Mouse (Mus musculus) liver, embryonic 16.5 days (tissue): ENCODE results near the gene Gm14151. TPM values are rescaled to one million over a fixed set of nuclear protein-coding genes. Genes with fewer than 3 reads are reported as not detected.
"Not testable (repeated sequence)": the region's sequence is repeated elsewhere in the genome, so short reads cannot be mapped to it uniquely, and the experiment has no call there.

ENCODE experiments used
- ATAC-seq: fragments of 200-750 bp; cut with Nextera tagmentation; 2 replicates; pipeline ENCODE4 v1.8.0; 2017; ENCODE audit warnings: low read depth, mild to moderate bottlenecking, moderate number of reproducible peaks, moderate library complexity
- H3K27ac ChIP-seq: fragments of 300-500 bp; sonication (generic); 2 replicates; pipeline ENCODE4 v1.5.1; 2014; ENCODE audit warnings: mild to moderate bottlenecking, low read length
- H3K27me3 ChIP-seq: fragments of 300-500 bp; sonication (generic); 2 replicates; pipeline ENCODE4 v1.6.1; 2014; ENCODE audit warnings: low read depth, low read length, mixed read lengths; ENCODE audit not compliant: control insufficient read depth, insufficient read depth
- H3K36me3 ChIP-seq: fragments of 300-500 bp; sonication (generic); 2 replicates; pipeline ENCODE4 v1.6.1; 2014; ENCODE audit warnings: mild to moderate bottlenecking; ENCODE audit not compliant: control insufficient read depth, insufficient read depth
- H3K4me1 ChIP-seq: fragments of 300-500 bp; sonication (generic); 2 replicates; pipeline ENCODE4 v1.6.1; 2014; ENCODE audit warnings: low read depth, low read length, mixed read lengths; ENCODE audit not compliant: control insufficient read depth
- H3K4me2 ChIP-seq: fragments of 300-500 bp; sonication (generic); 2 replicates; pipeline ENCODE4 v1.6.1; 2014; ENCODE audit warnings: low read depth, low read length, mixed read lengths
- H3K4me3 ChIP-seq: fragments of 300-500 bp; sonication (generic); 2 replicates; pipeline ENCODE4 v1.5.1; 2014; ENCODE audit warnings: low read depth, mild to moderate bottlenecking, low read length
- H3K9ac ChIP-seq: fragments of 300-500 bp; sonication (generic); 2 replicates; pipeline ENCODE4 v1.6.1; 2014; ENCODE audit warnings: low read depth, low read length
- H3K9me3 ChIP-seq: fragments of 300-500 bp; sonication (generic); replicated peaks from 2 replicates; pipeline ENCODE4 v1.6.1; 2016; ENCODE audit warnings: low read length; ENCODE audit not compliant: control insufficient read depth
- WGBS: fragments of 180-500 bp; shearing (Covaris S2); extraction: QIAGEN DNeasy Blood & Tissue Kit; methylation state at CpG from one replicate; pipeline ENCODE4 v1.1.7; 2014; ENCODE audit not compliant: insufficient replicate concordance; 5-methylcytosine and 5-hydroxymethylcytosine counted together
- polyA plus RNA-seq: library from polyadenylated mRNA; unstranded; fragments of >200 nt; fragmentation: Nextera tagmentation; extraction: Ambion mirVana; gene quantifications from 2 replicates; pipeline ENCODE4 v1.2.1, GENCODE M21; 2015

Gene Gm14151
- polyA plus RNA-seq, result not detected in 2 replicates

DNA sequence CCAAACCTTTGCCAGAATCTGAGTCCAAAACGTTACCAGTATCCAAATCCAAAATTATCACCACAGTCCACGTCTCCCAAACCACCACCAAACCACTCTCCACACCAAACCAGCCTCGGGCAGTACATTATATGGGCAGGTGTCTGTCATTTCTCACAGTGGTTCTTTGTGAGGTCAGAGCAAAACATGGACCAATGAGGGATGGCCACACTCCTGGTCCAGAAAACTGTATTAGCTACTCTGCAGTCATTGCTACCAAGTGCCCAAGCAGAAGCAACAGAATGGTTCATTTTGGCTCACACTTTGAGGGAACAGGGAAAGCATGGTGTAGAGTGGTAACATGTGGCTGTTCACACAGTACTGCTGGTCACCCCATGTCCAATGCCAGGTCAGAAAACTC lies at the start of gene Gm14151:
Gene Gm14151, minus strand, starts transcription at position 101 of the 400 bp plus-strand sequence.
- not testable (repeated sequence) for H3K36me3 ChIP-seq, H3K27ac ChIP-seq, H3K9me3 ChIP-seq, ATAC-seq, H3K4me2 ChIP-seq, H3K4me1 ChIP-seq, H3K9ac ChIP-seq, H3K27me3 ChIP-seq, H3K4me3 ChIP-seq
- no CpG with 5 or more reads among the region's 3 CpGs for WGBS

GRCm38 (mm10) chr2:151097945-151098344 lies 5.8 kb upstream of the Gm14151 start, which contains the start of gene Gm14147:
Gene Gm14147 (plus strand): TSS chr2:151098245.
- WGBS, result no CpG with 5 or more reads among the region's 3 CpGs
- not testable (repeated sequence) for H3K4me1 ChIP-seq, ATAC-seq

DNA sequence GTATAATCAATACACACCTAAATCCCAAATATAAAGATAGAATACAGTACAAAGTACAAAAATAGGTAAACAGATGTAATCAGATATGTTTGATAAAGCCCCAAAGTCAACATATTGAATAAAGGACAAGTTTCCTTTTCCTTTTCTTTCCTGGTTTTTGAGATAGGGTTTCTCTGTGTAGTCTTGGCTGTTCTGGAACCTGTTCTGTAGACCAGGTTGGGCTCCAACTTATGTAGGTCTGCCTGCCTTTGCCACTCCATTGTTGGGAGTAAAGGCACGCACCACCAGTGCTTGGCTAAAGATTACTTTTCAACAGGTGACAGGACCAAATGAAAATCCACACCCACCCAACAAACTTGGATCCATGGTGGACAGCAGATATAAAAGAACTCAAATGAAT lies 35.5 kb downstream of the Gm14151 start:
- Histone ChIP-seq H3K9ac (no peak overlapping the region), H3K4me2 (no peak overlapping the region), H3K4me3 (no peak overlapping the region), H3K4me1 (no peaks in the 10 kb centered on the region), H3K36me3 (no peaks in the 10 kb centered on the region), H3K9me3 (no peaks in the 10 kb centered on the region), H3K27ac (no peak overlapping the region), H3K27me3 (no peaks in the 10 kb centered on the region)
- 79% methylated on average over 1 of the region's 1 CpGs for WGBS
- ATAC-seq, result no peak

More at GRCm38 (mm10) chr2:151097945-151098344, 5.8 kb upstream of the Gm14151 start, which contains the start of gene Gm14147:
- H3K9ac ChIP-seq, H3K9me3 ChIP-seq, H3K4me2 ChIP-seq, H3K27me3 ChIP-seq, H3K36me3 ChIP-seq, H3K4me3 ChIP-seq, H3K27ac ChIP-seq: not testable (repeated sequence)

DNA sequence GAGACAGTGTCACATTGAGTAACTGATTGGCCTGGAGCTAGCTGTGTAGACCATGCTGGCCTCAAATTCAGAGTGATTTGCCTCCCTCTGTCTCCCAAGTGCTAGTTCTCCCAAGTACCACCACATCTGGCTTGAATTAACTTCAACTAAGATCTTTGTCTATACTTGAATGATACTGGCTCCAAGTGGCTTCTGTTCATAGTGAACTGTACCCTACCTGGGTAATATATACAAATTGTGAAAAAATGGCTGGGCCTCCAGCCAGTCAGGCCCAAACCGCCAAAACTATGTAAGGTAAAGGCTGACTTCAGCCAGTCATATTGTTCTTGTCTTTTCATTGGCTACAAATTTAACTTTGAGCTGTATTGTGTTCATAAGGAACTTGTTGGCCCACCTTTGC lies 51.7 kb downstream of the Gm14151 start:
- H3K4me3 ChIP-seq, result no peak overlapping the region

GRCm38 (mm10) chr2:151039726-151040125 lies 52.4 kb downstream of the Gm14151 start:
- H3K27me3 ChIP-seq, result no peaks in the 10 kb centered on the region
- H3K27ac ChIP-seq, result peak overlapping the region; percentile 69
- peaks cover 18% of the 10 kb centered on the region for H3K4me1 ChIP-seq
- H3K9me3 ChIP-seq, result no peaks in the 10 kb centered on the region
- peak overlapping the region; percentile 99 for H3K4me3 ChIP-seq
- H3K4me2 ChIP-seq, result peak overlapping the region; percentile 74
- H3K9ac ChIP-seq, result peak overlapping the region; percentile 99
- 26% methylated on average over 8 of the region's 8 CpGs for WGBS
- no peaks in the 10 kb centered on the region for H3K36me3 ChIP-seq
- no peak for ATAC-seq

More for the DNA sequence above, 51.7 kb downstream of the Gm14151 start:
- H3K9me3 ChIP-seq, result no peaks in the 10 kb centered on the region
- no peak overlapping the region for H3K27ac ChIP-seq
- no peaks in the 10 kb centered on the region for H3K36me3 ChIP-seq
- WGBS, result 73% methylated on average over 1 of the region's 1 CpGs
- no peak for ATAC-seq
- peaks cover 14% of the 10 kb centered on the region for H3K4me1 ChIP-seq
- peak overlapping the region; percentile 74 for H3K4me2 ChIP-seq
- no peaks in the 10 kb centered on the region for H3K27me3 ChIP-seq
- no peak overlapping the region for H3K9ac ChIP-seq

DNA sequence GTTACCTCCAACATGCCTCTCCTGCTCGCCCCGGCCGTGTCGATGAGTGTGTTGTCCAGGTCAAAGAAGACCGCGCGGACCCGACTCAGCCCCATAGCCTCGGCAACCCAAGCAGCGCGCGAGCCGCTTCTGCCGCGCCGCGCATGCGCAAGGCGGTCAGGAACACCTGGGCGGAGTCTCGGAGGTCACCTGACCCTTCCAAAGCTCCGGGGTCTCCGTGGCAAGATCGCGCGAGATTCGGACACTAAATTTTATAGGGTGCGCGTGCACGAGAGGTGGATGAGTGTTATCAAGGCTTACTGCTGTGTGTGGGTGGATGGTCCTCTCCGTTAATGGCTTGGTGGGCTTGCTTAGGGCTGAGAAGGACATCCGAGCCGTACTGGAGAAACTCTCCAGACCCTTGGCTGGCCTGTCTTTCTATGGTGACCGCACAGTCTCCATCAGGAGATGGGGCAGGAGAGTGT lies 52.9 kb downstream of the Gm14151 start, which contains the start of the genes Ninl and Nanp:
Gene Ninl, minus strand, starts transcription at position 151 of the 464 bp plus-strand sequence.
Gene Nanp, minus strand, starts transcription at position 167 of the 464 bp plus-strand sequence.
- Histone ChIP-seq H3K4me2 (peak within 1 kb of the TSS; percentile 75), H3K27me3 (no peaks in the 10 kb centered on the region), H3K36me3 (no peaks in the 10 kb centered on the region), H3K4me1 (peaks cover 22% of the 10 kb centered on the region), H3K9ac (peak within 1 kb of the TSS; percentile 99), H3K9me3 (no peaks in the 10 kb centered on the region), H3K27ac (peak within 1 kb of the TSS; percentile 99), H3K4me3 (peak within 1 kb of the TSS; percentile 99)
- ATAC-seq, result peak; percentile 84
- WGBS, result under 1% methylated on average over 31 of the region's 34 CpGs

GRCm38 (mm10) chr2:151038811-151039222 lies 53.3 kb downstream of the Gm14151 start:
- Histone ChIP-seq H3K27me3 (no peaks in the 10 kb centered on the region), H3K4me3 (peak overlapping the region; percentile 99), H3K27ac (peak overlapping the region; percentile 99), H3K9me3 (no peaks in the 10 kb centered on the region), H3K9ac (peak overlapping the region; percentile 99), H3K4me1 (peaks cover 25% of the 10 kb centered on the region), H3K36me3 (no peaks in the 10 kb centered on the region), H3K4me2 (peak overlapping the region; percentile 75)
- WGBS, result under 1% methylated on average over 30 of the region's 30 CpGs
- peak; percentile 23 for ATAC-seq

GRCm38 (mm10) chr2:151037876-151038552 lies 54.1 kb downstream of the Gm14151 start:
- H3K4me1 ChIP-seq, result peaks cover 27% of the 10 kb centered on the region
- peak overlapping the region; percentile 75 for H3K4me2 ChIP-seq
- peak overlapping the region; percentile 99 for H3K9ac ChIP-seq
- H3K27ac ChIP-seq, result peak overlapping the region; percentile 99
- ATAC-seq, result peak; percentile 80
- H3K4me3 ChIP-seq, result peak overlapping the region; percentile 99
- H3K27me3 ChIP-seq, result no peaks in the 10 kb centered on the region
- H3K9me3 ChIP-seq, result no peaks in the 10 kb centered on the region
- H3K36me3 ChIP-seq, result peaks cover 3% of the 10 kb centered on the region; the same call in 1 of the 2 replicates
- WGBS, result 16% methylated on average over 18 of the region's 18 CpGs

- peak overlapping the region; percentile 99 for H3K9ac ChIP-seq
- peak overlapping the region; percentile 99 for H3K4me3 ChIP-seq
- ATAC-seq, result peak; percentile 31
Observed at GRCm38 (mm10) chr2:151037292-151037691, 54.9 kb downstream of the Gm14151 start.

More at GRCm38 (mm10) chr2:151037292-151037691, 54.9 kb downstream of the Gm14151 start:
- Histone ChIP-seq H3K36me3 (peaks cover 3% of the 10 kb centered on the region; the same call in 1 of the 2 replicates), H3K4me2 (peak overlapping the region; percentile 75), H3K27me3 (no peaks in the 10 kb centered on the region), H3K4me1 (peaks cover 27% of the 10 kb centered on the region), H3K27ac (peak overlapping the region; percentile 99), H3K9me3 (no peaks in the 10 kb centered on the region)
- 28% methylated on average over 1 of the region's 1 CpGs for WGBS
